Mouse (Mus musculus) spleen, adult 2 months (tissue): Measurements from ENCODE around the gene Ccl26. TPM values are rescaled to one million over a fixed set of nuclear protein-coding genes. Genes with fewer than 3 reads are reported as not detected.

Source experiments
- DNase-seq, 2 experiments: peaks; one replicate each; pipeline versions ENCODE4 v3.0.0 to v3.0.0-alpha.2; 2012 to 2021; ENCODE audit warnings: low spot score in 2 of 2, low read depth in 1 of 2
- H3K27ac ChIP-seq: fragments of 200-500 bp; 2 replicates; pipeline ENCODE4 v1.5.1; 2012; ENCODE audit warnings: low read length, inconsistent platforms; ENCODE audit not compliant: insufficient read depth
- H3K27me3 ChIP-seq: fragments of 200-500 bp; 2 replicates; pipeline ENCODE4 v1.6.1; 2012; ENCODE audit warnings: mild to moderate bottlenecking, moderate library complexity, low read length, inconsistent platforms; ENCODE audit not compliant: control insufficient read depth, insufficient read depth
- H3K36me3 ChIP-seq: fragments of 200-500 bp; 2 replicates; pipeline ENCODE4 v1.6.1; 2012; ENCODE audit warnings: mild to moderate bottlenecking, low read length, inconsistent platforms; ENCODE audit not compliant: control insufficient read depth, insufficient read depth
- H3K4me1 ChIP-seq: fragments of 200-500 bp; 2 replicates; pipeline ENCODE4 v1.6.1; 2011; ENCODE audit warnings: inconsistent platforms; ENCODE audit not compliant: control insufficient read depth, insufficient read depth, insufficient read length
- H3K4me3 ChIP-seq: fragments of 200-500 bp; 2 replicates; pipeline ENCODE4 v1.5.1; 2011; ENCODE audit warnings: mild to moderate bottlenecking, inconsistent platforms; ENCODE audit not compliant: insufficient read depth, insufficient read length; ENCODE audit errors: extremely low read depth
- CTCF ChIP-seq: fragments of 200-500 bp; IDR thresholded peaks from 2 replicates; pipeline ENCODE4 v1.5.1; 2011; ENCODE audit warnings: mild to moderate bottlenecking, inconsistent platforms; ENCODE audit not compliant: insufficient read depth, insufficient read length, insufficient replicate concordance; ENCODE audit errors: extremely low read depth
- POLR2A ChIP-seq: fragments of 200-500 bp; IDR thresholded peaks from 2 replicates; pipeline ENCODE4 v1.6.1; 2011; ENCODE audit warnings: low read depth, low read length, inconsistent platforms
- WGBS: fragments of 180-500 bp; shearing (Covaris S2); methylation state at CpG from one replicate; pipeline ENCODE4 v1.1.7; 2018; 5-methylcytosine and 5-hydroxymethylcytosine counted together
- polyA plus RNA-seq: library from polyadenylated mRNA; depleted of rRNA; stranded (reverse); fragments of >200 nt; gene quantifications from 2 replicates; pipeline ENCODE4 v1.2.3, GENCODE M21; 2012

Gene Ccl26
- polyA plus RNA-seq, 1 experiment: not detected

DNA sequence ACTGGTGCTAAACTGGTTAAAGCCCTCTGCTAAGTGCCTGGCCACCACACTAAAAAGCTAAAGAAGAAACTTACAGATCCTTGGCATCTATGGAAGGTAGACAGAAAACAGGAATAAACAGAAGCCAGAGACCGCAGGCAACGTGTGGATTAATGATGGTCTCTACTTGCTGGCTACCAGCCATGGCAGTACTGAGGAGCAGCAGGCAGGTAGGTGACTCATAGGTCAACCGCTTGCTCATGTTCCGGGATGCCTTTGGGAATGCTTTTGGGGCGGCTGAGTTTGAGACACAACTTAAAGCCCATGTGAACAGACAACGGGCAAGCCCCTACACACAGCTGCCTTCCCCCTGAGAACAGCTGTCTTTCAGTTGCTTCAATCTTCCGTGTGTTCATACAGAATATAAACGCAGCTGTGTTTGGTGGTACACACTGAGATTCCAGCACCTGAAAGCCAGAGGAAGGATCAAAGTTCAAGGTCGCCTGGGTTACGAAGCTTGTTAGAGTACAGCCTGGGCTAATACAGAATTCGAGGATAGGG lies 32.0 kb downstream of the Ccl26 start:
- Histone ChIP-seq H3K27ac (no peak overlapping the region), H3K27me3 (no peaks in the 10 kb centered on the region), H3K4me3 (no peak overlapping the region), H3K4me1 (no peaks in the 10 kb centered on the region), H3K36me3 (no peaks in the 10 kb centered on the region)
- 87% methylated on average over 11 of the region's 11 CpGs for WGBS
- TF ChIP-seq CTCF (no peak), POLR2A (no peak)
- no peak for DNase-seq

- Histone ChIP-seq H3K27me3 (no peaks in the 10 kb centered on the region), H3K4me1 (peaks cover 4% of the 10 kb centered on the region; the same call in 1 of the 2 replicates), H3K36me3 (no peaks in the 10 kb centered on the region), H3K4me3 (no peak overlapping the region), H3K27ac (no peak overlapping the region)
- no peak for DNase-seq
- 64% methylated on average over 2 of the region's 2 CpGs for WGBS
- TF ChIP-seq CTCF (no peak), POLR2A (no peak)
Measured at GRCm38 (mm10) chr5:135529964-135530363, 33.4 kb downstream of the Ccl26 start.

GRCm38 (mm10) chr5:135529310-135529709 lies 34.1 kb downstream of the Ccl26 start:
- Histone ChIP-seq H3K27me3 (no peaks in the 10 kb centered on the region), H3K27ac (no peak overlapping the region), H3K4me3 (no peak overlapping the region), H3K36me3 (no peaks in the 10 kb centered on the region), H3K4me1 (peaks cover 10% of the 10 kb centered on the region)
- WGBS: 83% methylated on average over 3 of the region's 3 CpGs
- no peak for DNase-seq
- no peak for TF ChIP-seq POLR2A

DNA sequence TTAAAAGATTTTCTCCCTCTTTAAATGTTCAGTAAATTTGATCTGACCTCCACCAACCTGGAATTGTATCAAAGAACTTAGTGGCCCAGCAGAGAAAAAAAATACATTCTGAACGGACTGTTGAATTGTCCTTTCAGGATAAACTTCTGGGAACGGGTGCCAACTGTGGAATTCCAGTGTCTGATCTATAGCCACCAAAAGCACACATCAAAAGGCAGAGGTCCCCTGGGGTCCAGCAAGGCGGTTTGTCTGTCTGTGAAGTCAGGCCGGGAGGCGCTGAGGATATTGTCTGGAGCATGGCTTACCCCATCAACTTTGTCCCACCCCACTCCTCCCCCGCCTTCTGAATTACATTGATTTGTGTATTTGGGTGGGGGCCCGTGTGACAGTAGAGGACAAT lies 35.4 kb downstream of the Ccl26 start:
- no peak for DNase-seq
- 75% methylated on average over 7 of the region's 7 CpGs for WGBS
- Histone ChIP-seq H3K27me3 (no peaks in the 10 kb centered on the region), H3K27ac (no peak overlapping the region), H3K4me3 (no peak overlapping the region), H3K4me1 (peaks cover 10% of the 10 kb centered on the region), H3K36me3 (no peaks in the 10 kb centered on the region)
- TF ChIP-seq POLR2A: no peak
- TF ChIP-seq CTCF: no peak

DNA sequence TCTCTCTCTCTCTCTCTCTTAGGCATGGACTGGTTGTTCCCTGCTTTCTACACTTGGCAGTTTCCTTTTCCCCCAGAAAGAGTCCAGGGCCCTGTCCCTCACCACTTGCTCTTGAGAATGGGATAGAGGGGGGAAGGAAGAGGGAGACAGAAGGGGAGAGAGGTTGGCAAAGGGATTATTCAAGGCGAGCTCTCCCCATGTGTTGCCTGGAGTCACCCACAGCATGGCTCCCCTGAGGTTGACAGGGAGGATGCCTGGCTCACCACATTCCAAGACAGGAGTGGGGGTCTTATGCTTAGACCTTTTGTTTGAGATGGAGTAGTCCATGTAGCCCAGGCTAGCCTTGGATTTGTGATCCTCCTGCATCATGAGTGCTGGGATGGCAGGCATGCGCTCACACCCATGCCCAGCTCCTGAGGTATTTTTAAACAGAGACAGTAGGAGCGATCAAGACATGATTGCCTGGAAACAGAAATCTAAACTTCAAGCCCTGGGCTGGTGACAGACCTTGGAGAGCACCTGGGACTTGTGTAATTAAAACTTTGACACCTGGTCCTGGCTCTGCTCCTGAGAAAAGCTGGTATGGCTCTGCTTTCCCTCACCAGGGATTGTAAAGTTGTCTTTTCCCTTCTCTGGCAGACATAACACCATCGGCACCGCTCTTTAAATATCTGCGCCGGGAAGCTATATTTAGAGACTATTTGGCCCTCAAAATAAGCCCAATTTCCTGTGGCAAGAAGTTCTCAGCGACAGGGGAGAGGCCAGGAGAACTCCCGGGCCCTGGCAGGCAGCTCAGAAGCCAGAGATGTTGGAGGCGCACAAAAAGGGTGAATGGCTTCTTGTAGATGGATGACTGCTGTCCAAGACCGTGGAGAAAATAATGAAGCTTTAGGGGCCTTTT lies 38.5 kb downstream of the Ccl26 start:
- WGBS: 16% methylated on average over 11 of the region's 11 CpGs
- peak overlapping the region; percentile 62; the same call in 1 of the 2 replicates for H3K27ac ChIP-seq
- peaks cover 10% of the 10 kb centered on the region for H3K4me1 ChIP-seq
- H3K27me3 ChIP-seq: no peaks in the 10 kb centered on the region
- TF ChIP-seq CTCF (no peak), POLR2A (no peak)
- H3K36me3 ChIP-seq: no peaks in the 10 kb centered on the region
- no peak for DNase-seq
- H3K4me3 ChIP-seq: no peak overlapping the region

DNA sequence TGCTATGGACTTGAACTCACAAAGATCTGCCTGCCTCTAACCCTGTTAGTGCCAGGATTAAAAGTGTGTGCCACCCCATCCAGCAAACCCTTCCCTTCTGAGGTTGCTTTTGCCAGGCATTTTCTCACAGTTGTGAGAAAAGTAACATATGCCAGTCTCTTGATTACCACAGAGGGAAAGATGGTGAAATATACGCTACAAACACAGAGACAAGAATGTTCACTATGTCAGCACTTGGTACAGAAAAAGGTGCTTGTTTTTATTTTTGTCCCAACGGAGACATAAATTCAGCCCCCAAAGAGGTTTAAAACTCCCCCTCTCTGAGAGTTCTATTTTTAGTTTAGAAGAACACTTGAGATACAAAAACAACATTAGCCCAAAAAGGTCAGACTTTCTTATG lies 39.3 kb downstream of the Ccl26 start:
- DNase-seq: no peak
- H3K36me3 ChIP-seq: no peaks in the 10 kb centered on the region
- no peak overlapping the region for H3K27ac ChIP-seq
- TF ChIP-seq POLR2A: no peak
- no peak for TF ChIP-seq CTCF
- WGBS: 76% methylated on average over 2 of the region's 2 CpGs
- no peaks in the 10 kb centered on the region for H3K27me3 ChIP-seq
- peaks cover 10% of the 10 kb centered on the region for H3K4me1 ChIP-seq
- H3K4me3 ChIP-seq: no peak overlapping the region
